Mouse (Mus musculus) heart, adult 2 months (tissue): ENCODE results near the gene Olfr13. TPM values are rescaled to one million over a fixed set of nuclear protein-coding genes. Genes with fewer than 3 reads are reported as not detected.
"Not testable (repeated sequence)": the region's sequence is repeated elsewhere in the genome, so short reads cannot be mapped to it uniquely, and the experiment has no call there.

Experiments used
- DNase-seq, 2 experiments: peaks; one replicate each; pipeline ENCODE4 v3.0.0; 2021
- H3K27ac ChIP-seq: fragments of 200-600 bp; 2 replicates; pipeline ENCODE4 v1.8.1; 2022
- H3K27me3 ChIP-seq: fragments of 200-500 bp; 2 replicates; pipeline ENCODE4 v1.6.1; 2012; ENCODE audit warnings: mild to moderate bottlenecking, low read length, inconsistent platforms, mixed read lengths; ENCODE audit not compliant: control insufficient read depth, insufficient read depth
- H3K36me3 ChIP-seq: fragments of 200-500 bp; 2 replicates; pipeline ENCODE4 v1.6.1; 2012; ENCODE audit warnings: low read length, inconsistent platforms; ENCODE audit not compliant: control insufficient read depth, insufficient read depth
- H3K4me1 ChIP-seq: fragments of 200-500 bp; 2 replicates; pipeline ENCODE4 v1.6.1; 2011; ENCODE audit warnings: low read length; ENCODE audit not compliant: control insufficient read depth, insufficient read depth
- H3K4me3 ChIP-seq: fragments of 200-600 bp; 2 replicates; pipeline ENCODE4 v1.8.1; 2022
- H3K79me2 ChIP-seq: fragments of 200-500 bp; replicated peaks from 2 replicates; pipeline ENCODE4 v1.6.1; 2012; ENCODE audit warnings: mild to moderate bottlenecking, inconsistent platforms, low read length, moderate library complexity, mixed read lengths; ENCODE audit not compliant: control insufficient read depth, insufficient read depth
- H3K9ac ChIP-seq: fragments of 200-500 bp; 2 replicates; pipeline ENCODE4 v1.6.1; 2012; ENCODE audit warnings: low read depth, mild to moderate bottlenecking, control low read depth, inconsistent platforms, low read length, mixed read lengths
- CTCF ChIP-seq: fragments of 200-600 bp; IDR thresholded peaks from 2 replicates; pipeline ENCODE4 v1.8.1; 2022; ENCODE audit warnings: antibody characterized with exemption, mild to moderate bottlenecking, moderate library complexity
- EP300 ChIP-seq: fragments of 200-500 bp; IDR thresholded peaks from 2 replicates; pipeline ENCODE4 v1.6.1; 2011; ENCODE audit warnings: low read depth, low read length, control low read depth; ENCODE audit not compliant: insufficient read depth
- POLR2A ChIP-seq: fragments of 200-500 bp; IDR thresholded peaks from 2 replicates; pipeline ENCODE4 v1.6.1; 2011; ENCODE audit warnings: mild to moderate bottlenecking, low read depth, low read length, control low read depth; ENCODE audit not compliant: insufficient read depth
- WGBS: fragments of 180-500 bp; shearing (Covaris S2); methylation state at CpG from one replicate; pipeline ENCODE4 v1.1.7; 2018; 5-methylcytosine and 5-hydroxymethylcytosine counted together
- intact Hi-C: fragments of 180-260 bp; cut with DNase I; formaldehyde crosslinking; loops from one replicate; pipeline ENCODE4 v1.15.1; 2025
- long read RNA-seq: library from polyadenylated mRNA; stranded (forward); transcript quantifications from one replicate; pipeline ENCODE4 v2.0.0, GENCODE M21; 2021
- polyA plus RNA-seq: library from polyadenylated mRNA; depleted of rRNA; stranded (reverse); fragments of >200 nt; gene quantifications from 2 replicates; pipeline ENCODE4 v1.2.3, GENCODE M21; 2012; rRNA removed
- total RNA-seq, 2 experiments: library from RNA; stranded (reverse); gene quantifications; 2 replicates each; pipeline ENCODE4 v1.2.3; 2021

Olfr13 gene
- total RNA-seq: not detected
- not detected in 2 replicates for polyA plus RNA-seq
- long read RNA-seq: 0 reads

DNA sequence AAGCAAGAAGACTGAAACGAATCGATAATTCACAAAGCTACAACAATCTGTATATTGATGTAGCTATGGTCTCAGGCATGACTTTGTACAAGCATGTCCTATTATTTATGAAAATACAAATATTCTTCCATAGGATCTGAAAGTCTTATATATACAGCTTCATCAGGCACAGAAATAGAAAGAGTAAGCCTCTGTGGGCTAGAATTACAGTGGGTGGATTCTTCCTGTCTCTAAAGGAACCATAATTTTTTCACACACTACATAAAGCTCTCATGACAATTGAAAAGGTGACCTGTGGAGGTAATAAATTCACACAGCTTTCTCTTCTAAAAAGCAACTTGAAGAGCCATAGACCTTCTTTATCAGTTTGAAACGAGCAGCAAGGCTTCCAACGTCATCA is at the start of gene Olfr13:
TSS of gene Olfr13 (plus strand) at position 301 of the 400 bp plus-strand sequence.
- no peak for TF ChIP-seq CTCF
- no peak for TF ChIP-seq EP300
- TF ChIP-seq POLR2A: no peak
- no peak for DNase-seq
- H3K36me3 ChIP-seq: no peaks in the 10 kb centered on the region
- intact Hi-C loops: no loop called here
- H3K4me3 ChIP-seq: no peak within 1 kb of the TSS
- no peaks in the 10 kb centered on the region for H3K27me3 ChIP-seq
- 54% methylated on average over 4 of the region's 4 CpGs for WGBS
- H3K79me2 ChIP-seq: no peaks in the 10 kb centered on the region
- H3K4me1 ChIP-seq: no peaks in the 10 kb centered on the region
- no peak within 1 kb of the TSS for H3K9ac ChIP-seq
- H3K27ac ChIP-seq: no peak within 1 kb of the TSS

GRCm38 (mm10) chr6:43146267-43146666 is 25.7 kb upstream of the Olfr13 start, which contains the start of gene Olfr237-ps1:
Gene Olfr237-ps1, plus strand, starts transcription at chr6:43146567.
- intact Hi-C loops, H3K27ac ChIP-seq, H3K36me3 ChIP-seq, H3K4me3 ChIP-seq, H3K4me1 ChIP-seq, H3K79me2 ChIP-seq, H3K9ac ChIP-seq, DNase-seq, H3K27me3 ChIP-seq: not testable (repeated sequence)
- 63% methylated on average over 2 of the region's 2 CpGs for WGBS

- Histone ChIP-seq H3K36me3 (no peaks in the 10 kb centered on the region), H3K27me3 (no peaks in the 10 kb centered on the region), H3K4me1 (no peaks in the 10 kb centered on the region), H3K79me2 (no peaks in the 10 kb centered on the region), H3K4me3 (no peak overlapping the region), H3K9ac (no peak overlapping the region), H3K27ac (no peak overlapping the region)
- DNase-seq: no peak
- no peak for TF ChIP-seq EP300
- no peak for TF ChIP-seq CTCF
- TF ChIP-seq POLR2A: no peak
- 28% methylated on average over 1 of the region's 1 CpGs for WGBS
- intact Hi-C loops: no loop called here
Measured at GRCm38 (mm10) chr6:43159502-43159901, 12.4 kb upstream of the Olfr13 start.

DNA sequence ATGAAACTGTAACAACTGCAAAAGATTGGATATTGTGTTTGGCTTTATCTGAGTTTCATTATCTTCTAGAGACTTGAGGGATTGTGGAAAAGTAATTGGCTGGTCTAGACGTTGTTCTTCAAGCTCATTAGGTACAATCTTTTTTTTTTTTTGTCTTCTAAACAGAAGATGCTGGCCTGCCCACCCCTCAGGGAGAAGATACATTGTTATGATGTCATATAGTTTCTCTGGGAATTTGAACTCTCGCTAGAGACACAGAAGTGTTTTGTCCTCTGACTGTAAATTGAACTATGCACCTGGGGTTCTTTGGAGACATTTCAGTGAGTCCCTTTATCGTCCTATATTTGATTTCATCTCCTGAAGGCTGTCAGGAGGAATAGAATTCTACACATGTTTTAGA is 9.0 kb upstream of the Olfr13 start, which contains the start of gene Olfr437:
TSS of gene Olfr437 (plus strand) at position 301 of the 400 bp plus-strand sequence.
- intact Hi-C loops: no loop called here

DNA sequence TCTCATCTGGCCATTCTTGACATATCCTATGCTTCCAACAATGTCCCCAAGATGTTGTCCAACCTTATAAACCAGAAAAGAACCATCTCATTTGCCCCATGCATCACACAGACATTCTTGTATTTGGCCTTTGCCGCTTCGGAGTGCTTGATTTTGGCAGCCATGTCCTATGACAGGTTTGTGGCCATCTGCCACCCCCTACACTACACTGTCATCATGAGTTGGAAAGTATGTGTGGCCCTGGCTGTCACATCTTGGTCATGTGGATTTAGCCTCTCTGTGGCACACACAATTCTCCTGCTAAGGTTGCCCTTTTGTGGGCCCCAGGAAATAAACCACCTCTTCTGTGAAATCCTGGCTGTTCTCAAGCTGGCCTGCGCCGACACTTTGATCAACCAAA is 4.7 kb upstream of the Olfr13 start:
- H3K27me3 ChIP-seq: no peaks in the 10 kb centered on the region
- no peak overlapping the region for H3K9ac ChIP-seq
- H3K27ac ChIP-seq: no peak overlapping the region
- WGBS: 92% methylated on average over 4 of the region's 4 CpGs
- H3K79me2 ChIP-seq: no peaks in the 10 kb centered on the region
- no peaks in the 10 kb centered on the region for H3K4me1 ChIP-seq
- TF ChIP-seq POLR2A (no peak), CTCF (no peak), EP300 (no peak)
- DNase-seq: no peak
- intact Hi-C loops: no loop called here
- H3K4me3 ChIP-seq: no peak overlapping the region
- no peaks in the 10 kb centered on the region for H3K36me3 ChIP-seq

More for the DNA sequence above, 9.0 kb upstream of the Olfr13 start, which contains the start of gene Olfr437:
- no peak for TF ChIP-seq EP300
- TF ChIP-seq CTCF: no peak
- TF ChIP-seq POLR2A: no peak
- no peak within 1 kb of the TSS for H3K27ac ChIP-seq
- no peak within 1 kb of the TSS for H3K4me3 ChIP-seq
- H3K9ac ChIP-seq: no peak within 1 kb of the TSS
- H3K4me1 ChIP-seq: no peaks in the 10 kb centered on the region
- H3K36me3 ChIP-seq: no peaks in the 10 kb centered on the region
- WGBS: 47% methylated on average over 3 of the region's 3 CpGs
- no peaks in the 10 kb centered on the region for H3K79me2 ChIP-seq
- no peak for DNase-seq
- no peaks in the 10 kb centered on the region for H3K27me3 ChIP-seq

- Histone ChIP-seq H3K79me2 (no peaks in the 10 kb centered on the region), H3K4me1 (no peaks in the 10 kb centered on the region), H3K27ac (no peak overlapping the region), H3K9ac (no peak overlapping the region), H3K36me3 (no peaks in the 10 kb centered on the region), H3K4me3 (no peak overlapping the region), H3K27me3 (no peaks in the 10 kb centered on the region)
- intact Hi-C loops: no loop called here
- DNase-seq: no peak
- TF ChIP-seq EP300: no peak
- TF ChIP-seq CTCF: no peak
- TF ChIP-seq POLR2A: no peak
- WGBS: 56% methylated on average over 1 of the region's 1 CpGs
Measured at GRCm38 (mm10) chr6:43178129-43178528, 6.2 kb downstream of the Olfr13 start.
